Mouse (Mus musculus) kidney, embryonic 16.5 days (tissue): ENCODE data around the gene Akain1. TPM values are rescaled to one million over a fixed set of nuclear protein-coding genes. Genes with fewer than 3 reads are reported as not detected.

Experiments
- ATAC-seq: fragments of 200-750 bp; cut with Nextera tagmentation; 2 replicates; pipeline ENCODE4 v1.8.0; 2017; ENCODE audit warnings: moderate TSS enrichment; ENCODE audit not compliant: low FRiP score, low TSS enrichment
- H3K27ac ChIP-seq: fragments of 300-500 bp; sonication (generic); 2 replicates; pipeline ENCODE4 v1.5.1; 2014; ENCODE audit warnings: low read length
- H3K27me3 ChIP-seq: fragments of 300-500 bp; sonication (generic); 2 replicates; pipeline ENCODE4 v1.6.1; 2014; ENCODE audit warnings: low read length, control low read depth, mixed read lengths; ENCODE audit not compliant: insufficient read depth
- H3K36me3 ChIP-seq: fragments of 300-500 bp; sonication (generic); 2 replicates; pipeline ENCODE4 v1.6.1; 2014; ENCODE audit warnings: low read length, control low read depth, mixed read lengths; ENCODE audit not compliant: insufficient read depth
- H3K4me1 ChIP-seq: fragments of 300-500 bp; sonication (generic); 2 replicates; pipeline ENCODE4 v1.6.1; 2014; ENCODE audit warnings: low read length, control low read depth, mixed read lengths; ENCODE audit not compliant: insufficient read depth
- H3K4me2 ChIP-seq: fragments of 300-500 bp; sonication (generic); replicated peaks from 2 replicates; pipeline ENCODE4 v1.6.1; 2014; ENCODE audit warnings: low read depth, low read length
- H3K4me3 ChIP-seq: fragments of 300-500 bp; sonication (generic); 2 replicates; pipeline ENCODE4 v1.5.1; 2014; ENCODE audit warnings: mild to moderate bottlenecking, low read length
- H3K9ac ChIP-seq: fragments of 300-500 bp; sonication (generic); replicated peaks from 2 replicates; pipeline ENCODE4 v1.6.1; 2014; ENCODE audit warnings: low read length
- H3K9me3 ChIP-seq: fragments of 300-500 bp; sonication (generic); 2 replicates; pipeline ENCODE4 v1.6.1; 2016; ENCODE audit warnings: low read length, control low read depth
- WGBS: fragments of 180-500 bp; shearing (Covaris S2); extraction: QIAGEN DNeasy Blood & Tissue Kit; methylation state at CpG from one replicate; pipeline ENCODE4 v1.1.7; 2014; 5-methylcytosine and 5-hydroxymethylcytosine counted together
- polyA plus RNA-seq: library from polyadenylated mRNA; unstranded; fragments of >200 nt; fragmentation: Nextera tagmentation; extraction: Ambion mirVana; gene quantifications from 2 replicates; pipeline ENCODE4 v1.2.1, GENCODE M21; 2015

Gene Akain1
- polyA plus RNA-seq, 1 experiment from 2014 or later = not detected

- 66% methylated on average over 5 of the region's 5 CpGs for WGBS
- Histone ChIP-seq H3K27ac (no peak overlapping the region), H3K4me1 (peaks cover 13% of the 10 kb centered on the region), H3K27me3 (peaks cover 38% of the 10 kb centered on the region), H3K9ac (no peak overlapping the region), H3K36me3 (no peaks in the 10 kb centered on the region), H3K9me3 (no peaks in the 10 kb centered on the region), H3K4me3 (no peak overlapping the region), H3K4me2 (no peak overlapping the region)
- no peak for ATAC-seq
Observed at GRCm38 (mm10) chr17:69437836-69438235, 1.3 kb upstream of the Akain1 start.

GRCm38 (mm10) chr17:69438486-69438885 is 640 bp upstream of the Akain1 start:
- peaks cover 13% of the 10 kb centered on the region for H3K4me1 ChIP-seq
- H3K4me3 ChIP-seq = peak overlapping the region; percentile 42
- H3K27me3 ChIP-seq = peaks cover 38% of the 10 kb centered on the region
- ATAC-seq = no peak
- H3K36me3 ChIP-seq = no peaks in the 10 kb centered on the region
- H3K27ac ChIP-seq = no peak overlapping the region
- H3K9me3 ChIP-seq = no peaks in the 10 kb centered on the region
- 30% methylated on average over 14 of the region's 14 CpGs for WGBS
- H3K4me2 ChIP-seq = peak overlapping the region; percentile 69
- no peak overlapping the region for H3K9ac ChIP-seq

- H3K27ac ChIP-seq = no peak overlapping the region
- peak; percentile 64 for ATAC-seq
- H3K9me3 ChIP-seq = no peaks in the 10 kb centered on the region
- peaks cover 38% of the 10 kb centered on the region for H3K27me3 ChIP-seq
- H3K4me1 ChIP-seq = peaks cover 13% of the 10 kb centered on the region
- no peaks in the 10 kb centered on the region for H3K36me3 ChIP-seq
- under 1% methylated on average over 51 of the region's 52 CpGs for WGBS
- no peak overlapping the region for H3K9ac ChIP-seq
- H3K4me2 ChIP-seq = peak overlapping the region; percentile 69
- H3K4me3 ChIP-seq = peak overlapping the region; percentile 42
Observed at GRCm38 (mm10) chr17:69439571-69440480, 700 bp downstream of the Akain1 start.

- no peak overlapping the region for H3K4me2 ChIP-seq
- no peak overlapping the region for H3K4me3 ChIP-seq
- H3K9me3 ChIP-seq = no peaks in the 10 kb centered on the region
- peaks cover 13% of the 10 kb centered on the region for H3K4me1 ChIP-seq
- no peak for ATAC-seq
- no peak overlapping the region for H3K27ac ChIP-seq
- no peaks in the 10 kb centered on the region for H3K36me3 ChIP-seq
- H3K27me3 ChIP-seq = peaks cover 38% of the 10 kb centered on the region
- no peak overlapping the region for H3K9ac ChIP-seq
- 12% methylated on average over 9 of the region's 9 CpGs for WGBS
Observed at GRCm38 (mm10) chr17:69441041-69441440, 1.9 kb downstream of the Akain1 start.

- Histone ChIP-seq H3K9ac (no peak overlapping the region), H3K9me3 (no peaks in the 10 kb centered on the region), H3K36me3 (no peaks in the 10 kb centered on the region), H3K4me3 (no peak overlapping the region), H3K4me1 (no peaks in the 10 kb centered on the region), H3K27ac (no peak overlapping the region), H3K27me3 (no peaks in the 10 kb centered on the region), H3K4me2 (no peak overlapping the region)
- no peak for ATAC-seq
Observed at GRCm38 (mm10) chr17:69448679-69449078, 9.6 kb downstream of the Akain1 start.

- 84% methylated on average over 7 of the region's 7 CpGs for WGBS
- no peak for ATAC-seq
- H3K9me3 ChIP-seq = no peaks in the 10 kb centered on the region
- no peak overlapping the region for H3K27ac ChIP-seq
- no peaks in the 10 kb centered on the region for H3K4me1 ChIP-seq
- no peak overlapping the region for H3K4me2 ChIP-seq
- no peaks in the 10 kb centered on the region for H3K36me3 ChIP-seq
- no peaks in the 10 kb centered on the region for H3K27me3 ChIP-seq
- no peak overlapping the region for H3K9ac ChIP-seq
- no peak overlapping the region for H3K4me3 ChIP-seq
Observed at GRCm38 (mm10) chr17:69461680-69462079, 22.6 kb downstream of the Akain1 start.

- WGBS = 76% methylated on average over 3 of the region's 3 CpGs
- Histone ChIP-seq H3K27me3 (no peaks in the 10 kb centered on the region), H3K9ac (no peak overlapping the region), H3K36me3 (no peaks in the 10 kb centered on the region), H3K4me2 (no peak overlapping the region), H3K9me3 (no peaks in the 10 kb centered on the region), H3K4me3 (no peak overlapping the region), H3K4me1 (no peaks in the 10 kb centered on the region), H3K27ac (no peak overlapping the region)
- ATAC-seq = no peak
Observed at GRCm38 (mm10) chr17:69463037-69463436, 23.9 kb downstream of the Akain1 start.

- H3K27ac ChIP-seq = no peak overlapping the region
- peaks cover 5% of the 10 kb centered on the region; the same call in 1 of the 2 replicates for H3K4me1 ChIP-seq
- H3K27me3 ChIP-seq = peaks cover 3% of the 10 kb centered on the region; the same call in 1 of the 2 replicates
- H3K9me3 ChIP-seq = no peaks in the 10 kb centered on the region
- 47% methylated on average over 10 of the region's 10 CpGs for WGBS
- H3K36me3 ChIP-seq = no peaks in the 10 kb centered on the region
- H3K4me2 ChIP-seq = no peak overlapping the region
- H3K9ac ChIP-seq = no peak overlapping the region
- ATAC-seq = no peak
- H3K4me3 ChIP-seq = no peak overlapping the region
Observed at GRCm38 (mm10) chr17:69471171-69471570, 32.0 kb downstream of the Akain1 start.

- Histone ChIP-seq H3K9ac (no peak overlapping the region), H3K9me3 (no peaks in the 10 kb centered on the region), H3K4me2 (no peak overlapping the region), H3K36me3 (no peaks in the 10 kb centered on the region), H3K27ac (no peak overlapping the region), H3K4me1 (peaks cover 5% of the 10 kb centered on the region; the same call in 1 of the 2 replicates), H3K27me3 (peaks cover 3% of the 10 kb centered on the region; the same call in 1 of the 2 replicates), H3K4me3 (no peak overlapping the region)
- 66% methylated on average over 9 of the region's 9 CpGs for WGBS
- no peak for ATAC-seq
Observed at GRCm38 (mm10) chr17:69472401-69472800, 33.3 kb downstream of the Akain1 start.

- Histone ChIP-seq H3K36me3 (no peaks in the 10 kb centered on the region), H3K27me3 (peaks cover 3% of the 10 kb centered on the region; the same call in 1 of the 2 replicates), H3K9me3 (no peaks in the 10 kb centered on the region), H3K27ac (no peak overlapping the region), H3K9ac (no peak overlapping the region), H3K4me3 (no peak overlapping the region), H3K4me1 (peaks cover 5% of the 10 kb centered on the region; the same call in 1 of the 2 replicates), H3K4me2 (no peak overlapping the region)
- 81% methylated on average over 4 of the region's 4 CpGs for WGBS
- no peak for ATAC-seq
Observed at GRCm38 (mm10) chr17:69474084-69474483, 35.0 kb downstream of the Akain1 start.
